Mouse (Mus musculus): Measurements from ENCODE around the gene Rftn1. TPM values are rescaled to one million over a fixed set of nuclear protein-coding genes. Genes with fewer than 3 reads are reported as not detected.

Rftn1 gene
- polyA plus RNA-seq, 1 experiment from 2014 or later, result 13.9 TPM

DNA sequence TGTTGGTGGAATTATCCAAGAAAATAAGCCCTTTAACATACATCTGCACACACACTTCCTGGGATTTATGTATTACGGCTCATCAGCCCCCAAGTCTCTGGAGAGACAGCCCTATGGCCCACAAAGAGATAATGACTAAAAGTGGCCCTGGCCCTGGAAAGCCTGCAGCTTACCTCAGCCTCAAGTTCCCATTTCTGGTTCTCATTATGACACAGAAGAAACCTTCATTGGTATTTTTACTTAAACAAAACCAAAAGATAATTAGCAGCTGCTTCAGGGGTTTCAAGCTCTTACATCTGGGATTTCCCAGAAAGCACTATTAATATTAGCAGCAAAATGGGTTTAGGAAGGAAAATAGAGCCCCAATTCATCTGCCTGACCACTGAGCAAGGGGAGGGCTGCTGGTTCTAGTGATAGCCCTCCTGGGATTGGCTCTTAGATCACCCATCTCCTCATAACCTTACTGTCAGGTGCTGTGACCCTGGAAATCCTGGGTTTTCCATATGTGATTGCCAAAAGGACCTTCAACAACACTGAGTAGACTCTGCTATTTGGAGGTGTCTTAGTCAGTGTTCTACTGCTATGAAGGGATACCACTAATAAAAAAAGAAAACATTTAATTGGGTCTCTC, 14.8 kb upstream of the Rftn1 start:
- no peak overlapping the region for H3K27ac ChIP-seq (ENCODE audit: low read length)
- no peak overlapping the region for H3K9ac ChIP-seq (replicated peaks; ENCODE audit: low read length)
- no peak for ATAC-seq (ENCODE audit: low FRiP score, low TSS enrichment)
- 89% methylated on average over 1 of the region's 1 CpGs for WGBS
- no peaks in the 10 kb centered on the region for H3K9me3 ChIP-seq (ENCODE audit: low read length)
- no peak overlapping the region for H3K4me2 ChIP-seq (replicated peaks; ENCODE audit: low read depth, low read length)
- H3K27me3 ChIP-seq (ENCODE audit: insufficient read depth, low read length), result no peaks in the 10 kb centered on the region
- H3K36me3 ChIP-seq (ENCODE audit: insufficient read depth, low read length), result no peaks in the 10 kb centered on the region
- H3K4me1 ChIP-seq (ENCODE audit: insufficient read depth, low read length), result no peaks in the 10 kb centered on the region
- no peak overlapping the region for H3K4me3 ChIP-seq (ENCODE audit: low read length)

DNA sequence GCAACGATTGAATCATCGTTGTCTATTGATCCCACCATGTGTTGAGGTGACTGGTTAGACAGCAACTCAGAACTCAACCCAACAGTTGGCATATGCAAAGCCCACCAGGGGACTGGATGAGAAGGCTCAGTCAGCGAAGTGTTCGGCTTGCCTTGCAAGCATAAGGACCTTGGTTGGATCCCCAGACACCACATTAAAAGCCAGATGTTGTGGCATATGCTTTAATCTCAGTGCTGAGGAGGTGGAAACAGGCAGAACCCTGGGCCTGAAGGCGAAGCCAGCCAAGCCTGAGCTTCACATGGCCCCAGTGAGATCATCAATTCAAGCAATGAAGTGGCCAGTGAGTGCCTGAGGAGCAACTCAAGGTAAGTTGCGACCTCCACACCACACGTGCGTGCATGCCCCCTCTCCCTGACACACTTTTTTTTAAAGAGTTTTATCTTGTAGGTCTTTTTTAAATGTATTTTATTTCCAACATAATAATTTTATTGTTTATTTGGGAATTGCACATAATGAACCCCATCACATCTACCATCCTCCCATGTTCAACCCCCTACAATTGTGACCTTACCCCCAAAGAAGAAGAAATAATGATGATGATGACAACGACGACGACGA, 11.5 kb upstream of the Rftn1 start:
- H3K27me3 ChIP-seq (ENCODE audit: insufficient read depth, low read length), result no peaks in the 10 kb centered on the region
- no peaks in the 10 kb centered on the region for H3K36me3 ChIP-seq (ENCODE audit: insufficient read depth, low read length)
- H3K9me3 ChIP-seq (ENCODE audit: low read length), result no peaks in the 10 kb centered on the region
- ATAC-seq (ENCODE audit: low FRiP score, low TSS enrichment), result no peak
- H3K9ac ChIP-seq (replicated peaks; ENCODE audit: low read length), result no peak overlapping the region
- H3K4me3 ChIP-seq (ENCODE audit: low read length), result no peak overlapping the region
- no peak overlapping the region for H3K27ac ChIP-seq (ENCODE audit: low read length)
- H3K4me2 ChIP-seq (replicated peaks; ENCODE audit: low read depth, low read length), result no peak overlapping the region
- H3K4me1 ChIP-seq (ENCODE audit: insufficient read depth, low read length), result no peaks in the 10 kb centered on the region
- 92% methylated on average over 12 of the region's 12 CpGs for WGBS

DNA sequence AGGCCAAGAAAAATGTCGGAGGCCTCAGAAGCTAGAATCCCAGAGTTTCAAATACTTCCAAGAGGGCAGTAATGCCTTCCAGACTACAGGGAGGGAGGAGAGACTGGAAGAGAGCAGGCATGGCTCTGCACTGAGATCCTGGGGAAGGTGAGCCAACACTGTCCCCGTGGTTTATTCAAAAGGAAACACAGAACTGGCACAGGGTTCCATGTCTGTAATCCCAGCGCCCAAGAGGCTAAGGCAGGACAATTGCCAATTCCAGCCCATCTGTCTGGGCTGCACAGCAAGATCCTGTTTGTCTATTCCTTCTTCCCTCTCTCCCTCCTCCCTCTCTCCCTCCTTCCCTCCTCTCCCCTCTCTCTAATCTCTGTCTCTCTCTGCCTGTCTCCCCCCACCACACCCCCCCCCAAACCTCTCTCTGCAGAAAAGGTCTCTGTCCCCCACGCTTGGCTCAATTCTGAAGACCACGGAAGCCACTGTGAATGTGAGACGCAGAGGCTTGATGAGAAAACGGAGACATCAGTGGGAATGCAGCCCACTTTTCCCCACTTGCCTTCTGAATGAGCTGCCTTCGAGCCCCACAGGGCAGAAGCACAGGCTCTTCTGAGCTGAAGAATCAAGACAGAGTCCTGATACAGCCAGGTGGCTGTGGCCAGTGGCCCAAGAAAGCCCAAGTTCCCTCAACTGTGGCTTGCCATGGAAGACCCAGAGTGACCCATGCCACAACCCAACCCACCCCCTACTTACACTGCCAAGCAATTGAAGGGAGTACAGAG, 8.8 kb upstream of the Rftn1 start:
- no peak overlapping the region for H3K27ac ChIP-seq (ENCODE audit: low read length)
- H3K9me3 ChIP-seq (ENCODE audit: low read length), result no peaks in the 10 kb centered on the region
- no peak for ATAC-seq (ENCODE audit: low FRiP score, low TSS enrichment)
- no peak overlapping the region for H3K9ac ChIP-seq (replicated peaks; ENCODE audit: low read length)
- H3K36me3 ChIP-seq (ENCODE audit: insufficient read depth, low read length), result no peaks in the 10 kb centered on the region
- no peaks in the 10 kb centered on the region for H3K27me3 ChIP-seq (ENCODE audit: insufficient read depth, low read length)
- no peaks in the 10 kb centered on the region for H3K4me1 ChIP-seq (ENCODE audit: insufficient read depth, low read length)
- no peak overlapping the region for H3K4me3 ChIP-seq (ENCODE audit: low read length)
- H3K4me2 ChIP-seq (replicated peaks; ENCODE audit: low read depth, low read length), result no peak overlapping the region
- WGBS, result 82% methylated on average over 8 of the region's 8 CpGs

DNA sequence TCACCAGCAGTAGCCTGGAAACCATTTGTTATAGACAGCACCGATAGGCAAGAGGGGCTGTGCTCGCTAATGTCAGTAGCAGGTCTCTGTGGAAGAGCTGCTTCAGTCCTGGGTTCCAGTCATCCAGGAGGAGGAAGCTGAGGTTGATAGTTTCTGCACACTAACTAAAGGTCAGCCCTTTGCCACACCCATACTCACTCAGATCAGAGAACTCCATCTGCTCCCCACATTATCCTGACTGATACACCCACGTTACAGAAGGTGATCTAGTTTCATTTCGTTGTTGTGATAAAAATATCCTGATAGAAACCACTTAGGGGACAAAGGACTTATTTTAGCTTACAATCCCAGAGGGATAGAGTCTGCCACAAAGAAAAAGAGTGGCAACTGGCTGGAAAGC, 7.1 kb upstream of the Rftn1 start:
- 77% methylated on average over 4 of the region's 4 CpGs for WGBS
- ATAC-seq (ENCODE audit: low FRiP score, low TSS enrichment), result no peak
- Histone ChIP-seq H3K9ac (replicated peaks; ENCODE audit: low read length) (no peak overlapping the region), H3K4me3 (ENCODE audit: low read length) (no peak overlapping the region), H3K9me3 (ENCODE audit: low read length) (no peaks in the 10 kb centered on the region), H3K4me2 (replicated peaks; ENCODE audit: low read depth, low read length) (no peak overlapping the region), H3K27me3 (ENCODE audit: insufficient read depth, low read length) (peaks cover 7% of the 10 kb centered on the region; the same call in 1 of the 2 replicates), H3K36me3 (ENCODE audit: insufficient read depth, low read length) (no peaks in the 10 kb centered on the region), H3K4me1 (ENCODE audit: insufficient read depth, low read length) (no peaks in the 10 kb centered on the region), H3K27ac (ENCODE audit: low read length) (no peak overlapping the region)

DNA sequence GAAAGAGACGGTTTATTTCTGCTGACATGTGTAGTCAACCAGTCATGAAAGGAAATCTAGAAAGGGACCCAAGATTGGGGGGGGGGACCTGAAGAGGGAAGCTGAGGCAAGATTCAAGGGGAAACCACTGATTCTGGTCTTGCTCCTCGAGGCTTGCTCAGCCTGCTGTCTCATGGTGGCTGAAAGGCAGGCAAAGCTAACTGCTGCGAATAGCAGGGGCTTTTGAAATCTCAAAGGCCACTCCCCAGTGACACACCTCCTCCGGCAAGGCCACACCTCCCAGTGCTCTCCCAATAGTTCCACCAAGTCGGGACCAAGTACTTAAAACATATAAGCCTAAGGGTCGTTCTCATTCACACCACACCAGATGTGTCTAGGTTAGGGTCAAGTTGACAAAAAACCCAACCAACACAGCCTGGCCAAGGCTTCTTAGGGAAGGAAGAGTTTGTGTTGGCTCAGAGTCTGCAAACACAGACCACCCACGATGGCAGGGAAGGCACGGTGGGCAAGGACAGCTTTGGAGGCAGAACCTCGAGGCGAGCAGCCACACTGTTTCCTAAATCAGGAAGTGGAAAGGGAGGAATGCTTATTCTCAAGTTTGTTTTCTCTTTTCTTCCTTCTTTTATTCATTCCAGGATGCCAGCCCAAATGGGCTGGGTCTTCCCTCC, 5.7 kb upstream of the Rftn1 start:
- Histone ChIP-seq H3K27ac (ENCODE audit: low read length) (no peak overlapping the region), H3K4me2 (replicated peaks; ENCODE audit: low read depth, low read length) (no peak overlapping the region), H3K27me3 (ENCODE audit: insufficient read depth, low read length) (peaks cover 20% of the 10 kb centered on the region), H3K4me1 (ENCODE audit: insufficient read depth, low read length) (no peaks in the 10 kb centered on the region), H3K9ac (replicated peaks; ENCODE audit: low read length) (no peak overlapping the region), H3K9me3 (ENCODE audit: low read length) (no peaks in the 10 kb centered on the region), H3K4me3 (ENCODE audit: low read length) (no peak overlapping the region), H3K36me3 (ENCODE audit: insufficient read depth, low read length) (no peaks in the 10 kb centered on the region)
- ATAC-seq (ENCODE audit: low FRiP score, low TSS enrichment), result no peak
- whole genome bisulfite sequencing, result 20% methylated on average over 10 of the region's 10 CpGs

GRCm38 (mm10) chr17:50195399-50195798, 4.9 kb upstream of the Rftn1 start:
- ATAC-seq (ENCODE audit: low FRiP score, low TSS enrichment), result no peak
- 94% methylated on average over 7 of the region's 7 CpGs for WGBS

DNA sequence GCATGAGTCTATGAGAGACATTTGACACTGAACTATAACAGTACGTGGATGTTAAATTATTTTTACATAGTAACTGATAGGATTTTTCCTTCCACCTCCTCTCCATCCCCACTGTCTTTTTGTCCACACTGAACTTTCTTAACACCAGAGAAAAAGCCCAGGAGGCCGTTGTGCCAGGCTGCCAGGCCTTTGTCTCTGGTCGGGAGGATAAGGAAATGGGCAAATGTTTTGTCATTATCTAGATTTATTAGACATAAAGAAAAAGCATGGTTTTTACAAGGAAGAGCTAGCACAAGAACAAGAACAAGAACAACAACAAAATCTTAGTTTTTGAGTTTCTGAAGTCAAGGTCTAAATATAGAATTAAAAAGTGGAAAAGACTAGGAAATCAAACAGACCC, 4.1 kb upstream of the Rftn1 start:
- H3K9me3 ChIP-seq (ENCODE audit: low read length), result no peaks in the 10 kb centered on the region

More at GRCm38 (mm10) chr17:50195399-50195798, 4.9 kb upstream of the Rftn1 start:
- Histone ChIP-seq H3K4me3 (ENCODE audit: low read length) (no peak overlapping the region), H3K9me3 (ENCODE audit: low read length) (no peaks in the 10 kb centered on the region), H3K36me3 (ENCODE audit: insufficient read depth, low read length) (no peaks in the 10 kb centered on the region), H3K4me1 (ENCODE audit: insufficient read depth, low read length) (0 out of 2 replicates have a peak, but pooled peaks cover 4% of the 10 kb centered on the region), H3K9ac (replicated peaks; ENCODE audit: low read length) (no peak overlapping the region), H3K27ac (ENCODE audit: low read length) (no peak overlapping the region), H3K4me2 (replicated peaks; ENCODE audit: low read depth, low read length) (no peak overlapping the region), H3K27me3 (ENCODE audit: insufficient read depth, low read length) (peaks cover 27% of the 10 kb centered on the region)

GRCm38 (mm10) chr17:50193653-50194052, 3.2 kb upstream of the Rftn1 start:
- no peak for ATAC-seq (ENCODE audit: low FRiP score, low TSS enrichment)
- Histone ChIP-seq H3K4me2 (replicated peaks; ENCODE audit: low read depth, low read length) (no peak overlapping the region), H3K4me1 (ENCODE audit: insufficient read depth, low read length) (0 out of 2 replicates have a peak, but pooled peaks cover 4% of the 10 kb centered on the region), H3K36me3 (ENCODE audit: insufficient read depth, low read length) (no peaks in the 10 kb centered on the region), H3K27ac (ENCODE audit: low read length) (no peak overlapping the region), H3K9me3 (ENCODE audit: low read length) (no peaks in the 10 kb centered on the region), H3K4me3 (ENCODE audit: low read length) (no peak overlapping the region), H3K27me3 (ENCODE audit: insufficient read depth, low read length) (peaks cover 32% of the 10 kb centered on the region), H3K9ac (replicated peaks; ENCODE audit: low read length) (no peak overlapping the region)
- 48% methylated on average over 3 of the region's 3 CpGs for WGBS

More for the DNA sequence above, 4.1 kb upstream of the Rftn1 start:
- H3K4me2 ChIP-seq (replicated peaks; ENCODE audit: low read depth, low read length), result no peak overlapping the region
- no peak overlapping the region for H3K9ac ChIP-seq (replicated peaks; ENCODE audit: low read length)
- peaks cover 32% of the 10 kb centered on the region for H3K27me3 ChIP-seq (ENCODE audit: insufficient read depth, low read length)
- 0 out of 2 replicates have a peak, but pooled peaks cover 4% of the 10 kb centered on the region for H3K4me1 ChIP-seq (ENCODE audit: insufficient read depth, low read length)
- no peak for ATAC-seq (ENCODE audit: low FRiP score, low TSS enrichment)
- WGBS, result 72% methylated on average over 3 of the region's 3 CpGs
- H3K27ac ChIP-seq (ENCODE audit: low read length), result no peak overlapping the region
- no peaks in the 10 kb centered on the region for H3K36me3 ChIP-seq (ENCODE audit: insufficient read depth, low read length)
- no peak overlapping the region for H3K4me3 ChIP-seq (ENCODE audit: low read length)

DNA sequence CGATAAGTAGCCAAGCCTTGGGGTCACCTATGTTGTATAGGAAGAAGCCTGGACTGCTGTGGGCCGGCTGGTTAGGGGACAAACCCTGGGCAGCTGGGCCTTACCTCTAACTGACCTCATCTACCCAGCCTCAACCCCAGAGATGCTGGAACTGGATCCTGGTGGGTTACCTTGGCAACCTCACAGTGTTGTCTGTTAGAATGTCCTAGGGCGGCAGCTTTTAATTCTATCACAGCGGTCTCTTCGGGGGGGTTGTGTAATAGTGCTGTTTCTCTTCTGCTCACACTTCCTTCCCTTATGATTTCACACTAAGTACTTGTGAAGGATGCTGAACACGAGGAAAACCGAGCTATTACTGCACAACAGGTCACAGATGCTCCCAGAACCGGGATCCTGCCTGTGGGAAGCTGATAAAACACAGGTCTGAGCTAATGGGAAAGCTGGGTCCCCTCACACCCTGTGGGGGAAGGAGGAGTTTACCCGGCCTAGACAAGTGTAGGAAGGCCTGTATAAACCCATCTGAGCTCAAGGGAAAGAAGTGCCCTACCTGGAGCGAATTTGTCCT, 2.0 kb upstream of the Rftn1 start:
- ATAC-seq (ENCODE audit: low FRiP score, low TSS enrichment), result no peak
- Histone ChIP-seq H3K27me3 (ENCODE audit: insufficient read depth, low read length) (peaks cover 32% of the 10 kb centered on the region), H3K9ac (replicated peaks; ENCODE audit: low read length) (no peak overlapping the region), H3K27ac (ENCODE audit: low read length) (no peak overlapping the region), H3K4me2 (replicated peaks; ENCODE audit: low read depth, low read length) (no peak overlapping the region), H3K36me3 (ENCODE audit: insufficient read depth, low read length) (no peaks in the 10 kb centered on the region), H3K4me1 (ENCODE audit: insufficient read depth, low read length) (0 out of 2 replicates have a peak, but pooled peaks cover 4% of the 10 kb centered on the region), H3K9me3 (ENCODE audit: low read length) (no peaks in the 10 kb centered on the region), H3K4me3 (ENCODE audit: low read length) (no peak overlapping the region)
- WGBS, result 60% methylated on average over 10 of the region's 10 CpGs

Data from kidney, embryonic 16.5 days (tissue).